Mouse (Mus musculus): ENCODE results near the gene Etl4. TPM values are rescaled to one million over a fixed set of nuclear protein-coding genes. Genes with fewer than 3 reads are reported as not detected.

The Etl4 gene
- total RNA-seq, 4 experiments from 2014 or later = 83.0 to 91.4 (median 88.6) TPM

DNA sequence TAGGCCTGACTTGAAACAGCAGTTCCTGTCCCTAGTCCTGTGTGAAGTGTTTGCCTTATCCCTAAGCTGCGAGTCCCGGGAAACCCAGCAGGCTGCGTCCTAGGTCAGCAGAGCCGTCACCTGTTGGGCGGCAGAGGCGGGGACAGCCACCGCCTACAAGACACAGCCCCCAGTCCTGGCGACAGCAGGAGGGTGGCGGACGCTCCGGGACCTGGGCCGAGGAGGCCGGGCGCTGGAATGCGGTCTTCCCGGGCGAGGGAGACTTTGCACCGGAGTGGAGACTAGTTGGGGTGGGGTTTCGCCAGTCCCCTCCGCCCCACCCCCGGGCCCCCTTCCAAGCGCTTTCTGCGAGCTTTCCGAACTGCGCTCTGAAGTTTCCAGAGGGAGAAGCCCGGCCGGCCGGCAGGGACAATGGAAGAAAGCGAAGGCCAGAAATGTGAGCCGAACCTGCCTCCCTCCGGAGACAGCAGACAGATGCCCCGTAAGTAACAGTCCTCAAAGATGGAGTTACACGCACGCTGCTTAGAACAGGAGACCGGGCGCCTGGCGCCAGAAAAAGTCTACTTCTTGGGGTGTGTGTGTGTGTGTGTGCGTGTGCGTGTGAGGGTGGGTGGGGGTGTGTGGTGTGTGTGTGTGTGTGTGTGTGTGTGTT, 610.0 kb downstream of the Etl4 start:
- no peak for DNase-seq (ENCODE audit: low spot score in 2 of 2)

DNA sequence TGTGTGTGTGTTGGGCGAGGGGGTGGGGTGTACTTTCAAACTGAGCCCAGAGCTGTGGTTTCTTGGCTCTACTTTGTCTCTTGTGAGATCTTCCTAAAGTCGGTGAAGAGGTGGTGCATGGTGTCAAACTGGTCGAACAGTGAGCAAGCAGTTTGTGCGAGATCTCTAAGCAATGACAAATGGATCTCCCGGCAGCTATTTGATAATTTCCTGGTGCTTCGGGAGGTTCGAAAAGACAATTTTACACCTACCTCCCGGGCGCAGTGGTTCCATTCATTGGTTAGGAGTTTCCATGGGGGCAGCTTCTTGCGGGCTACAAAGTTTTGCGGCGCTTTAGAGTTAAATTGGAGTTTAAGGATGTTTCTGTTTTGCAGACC, 610.5 kb downstream of the Etl4 start:
- no peak for DNase-seq (ENCODE audit: low spot score in 2 of 2)

DNA sequence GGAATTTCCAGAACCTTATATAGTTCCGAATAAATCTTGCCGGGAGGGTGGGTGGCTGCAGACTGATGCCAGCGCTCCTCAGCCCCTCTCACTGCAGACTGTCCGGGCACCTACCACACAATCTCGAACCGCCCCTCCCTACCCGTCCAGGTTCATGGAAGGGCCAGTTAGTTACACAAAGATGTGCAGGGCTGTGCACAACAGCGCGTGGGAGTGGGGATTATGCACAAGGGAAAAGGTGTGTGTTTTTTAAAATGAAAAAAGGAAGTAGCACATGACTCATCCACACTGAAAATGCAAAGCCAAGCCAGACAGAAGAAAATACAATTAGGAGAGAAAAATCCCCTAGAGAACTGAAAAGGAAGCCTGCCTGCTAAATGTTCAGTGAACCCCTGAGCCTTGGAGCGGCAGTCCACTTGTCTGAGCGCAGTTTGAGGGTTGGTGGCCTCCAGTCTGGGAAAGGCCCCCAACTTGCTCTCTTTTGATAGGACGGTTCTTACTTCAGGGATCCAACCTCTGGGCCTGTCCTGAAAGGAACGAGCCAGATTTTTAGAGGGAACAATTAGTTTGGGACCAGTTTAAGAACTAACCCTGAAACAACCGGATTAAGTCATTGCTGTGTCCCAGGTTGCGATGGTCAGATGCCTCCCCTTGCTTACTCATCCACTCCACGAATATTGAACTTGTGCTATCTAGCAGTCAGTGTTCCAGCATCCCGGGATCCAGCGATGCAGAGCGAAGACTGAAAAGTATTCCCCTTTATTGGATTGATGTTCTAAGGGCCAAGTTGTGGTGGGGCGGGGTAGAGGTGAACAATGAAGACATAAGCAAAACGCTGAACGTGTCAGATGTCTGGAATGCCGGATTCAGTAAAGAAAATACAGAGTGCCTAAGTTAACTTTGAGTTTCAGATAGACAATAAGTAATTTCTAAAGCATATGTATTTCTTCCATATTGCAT, 611.3 kb downstream of the Etl4 start:
- DNase-seq (ENCODE audit: low spot score in 2 of 2) = no peak

DNA sequence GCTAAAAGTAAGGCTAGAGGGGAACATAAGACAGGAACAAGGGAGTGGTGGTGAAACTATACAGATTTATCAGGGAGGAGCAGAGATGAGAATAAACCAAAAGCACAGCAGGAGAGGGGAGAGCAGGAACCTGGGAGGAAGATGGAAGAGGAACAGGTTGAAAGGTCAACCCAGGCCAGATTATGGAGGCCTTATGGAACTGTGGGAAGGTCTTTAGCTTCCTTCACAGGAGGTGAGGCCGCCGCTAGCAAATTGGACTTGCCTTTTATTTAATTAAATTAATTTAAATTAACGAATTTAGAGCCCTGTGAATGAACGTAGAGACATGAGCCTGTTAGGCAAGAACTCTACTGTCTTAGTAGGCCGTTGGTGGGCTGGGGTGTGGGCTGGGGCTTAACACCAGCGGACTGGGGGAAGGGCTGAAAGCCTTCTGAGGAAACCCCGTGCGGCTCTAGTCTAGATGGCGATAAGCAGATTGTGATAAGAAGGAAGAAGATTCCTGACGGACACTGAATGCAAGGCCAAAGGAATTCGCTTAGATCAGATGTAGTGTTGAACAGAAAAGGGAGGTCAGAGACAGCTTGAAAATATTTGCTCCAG, 612.2 kb downstream of the Etl4 start:
- no peak for DNase-seq (ENCODE audit: low spot score in 2 of 2)

DNA sequence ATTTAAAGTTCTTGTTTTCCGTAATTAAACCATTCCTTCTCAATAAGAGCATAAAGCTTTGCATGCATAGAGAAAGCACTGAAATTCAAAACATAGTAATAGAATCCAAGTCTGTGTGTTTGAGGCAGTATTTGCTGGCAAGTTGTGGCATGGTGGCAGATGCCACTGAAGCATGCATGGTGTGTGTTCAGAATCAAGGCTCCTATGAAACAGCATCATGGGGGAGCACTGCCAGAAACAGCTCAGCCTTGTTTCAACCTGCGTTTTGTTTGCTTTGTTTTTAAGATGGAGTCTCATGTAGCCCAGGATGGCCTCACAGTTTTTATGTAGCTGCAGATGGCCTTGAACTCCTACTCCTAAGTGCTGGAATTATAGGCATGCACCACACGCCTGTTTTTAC, 614.1 kb downstream of the Etl4 start:
- no peak for DNase-seq (ENCODE audit: low spot score in 2 of 2)

DNA sequence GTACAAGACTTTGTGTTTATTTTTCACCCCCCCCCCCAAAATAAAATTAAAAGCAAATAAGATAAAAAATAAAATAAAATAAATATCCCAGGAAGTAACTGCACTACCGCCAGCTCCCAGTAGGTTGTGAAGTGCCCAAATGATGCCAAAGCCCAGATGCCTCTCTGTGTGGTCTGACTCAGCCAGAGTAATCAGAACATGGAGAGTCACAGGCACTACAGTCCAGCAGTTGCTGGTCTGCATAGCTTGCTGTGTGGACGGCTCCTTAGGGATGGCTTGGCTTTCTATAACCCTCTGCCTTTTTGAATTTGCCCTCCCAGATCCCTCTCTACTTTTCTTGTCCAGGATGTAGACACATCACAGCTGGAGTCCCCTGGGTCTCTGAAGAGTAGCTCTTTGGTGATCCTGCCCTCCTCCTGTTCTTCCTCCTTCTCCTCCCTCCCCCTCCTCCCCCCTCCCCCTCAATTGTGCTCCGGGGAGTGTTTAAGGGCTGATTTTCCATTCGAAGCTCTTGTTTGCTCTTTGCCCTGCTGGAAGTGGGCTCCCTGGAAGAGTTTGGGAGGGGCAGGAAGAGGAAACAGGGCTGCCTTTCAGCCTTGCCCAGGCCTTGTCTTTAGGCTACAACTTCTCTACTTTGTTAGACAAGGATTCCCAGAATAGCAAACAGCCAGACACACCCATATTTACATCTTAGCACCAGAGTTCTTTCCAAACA, 616.5 kb downstream of the Etl4 start:
- no peak for DNase-seq (ENCODE audit: low spot score in 2 of 2)

DNA sequence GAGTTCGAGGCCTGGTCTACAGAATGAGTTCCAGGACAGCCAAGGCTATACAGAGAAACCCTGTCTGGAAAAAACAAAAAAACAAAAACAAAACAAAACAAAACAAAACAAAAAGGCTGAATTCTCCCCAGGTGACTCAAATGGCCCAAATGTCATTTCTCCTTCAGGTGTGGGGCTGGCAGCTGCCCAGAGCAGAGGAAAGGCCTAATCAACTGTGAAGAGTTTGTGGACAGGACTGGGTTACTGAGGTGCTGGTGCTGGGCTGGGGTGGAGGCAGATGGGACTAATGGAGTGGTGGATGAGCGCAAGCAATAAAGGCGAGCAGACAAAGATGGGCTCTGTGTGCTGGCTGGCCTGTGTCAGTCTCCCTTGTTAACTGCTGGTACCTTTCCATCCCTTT, 617.3 kb downstream of the Etl4 start:
- DNase-seq (ENCODE audit: low spot score in 2 of 2) = no peak

DNA sequence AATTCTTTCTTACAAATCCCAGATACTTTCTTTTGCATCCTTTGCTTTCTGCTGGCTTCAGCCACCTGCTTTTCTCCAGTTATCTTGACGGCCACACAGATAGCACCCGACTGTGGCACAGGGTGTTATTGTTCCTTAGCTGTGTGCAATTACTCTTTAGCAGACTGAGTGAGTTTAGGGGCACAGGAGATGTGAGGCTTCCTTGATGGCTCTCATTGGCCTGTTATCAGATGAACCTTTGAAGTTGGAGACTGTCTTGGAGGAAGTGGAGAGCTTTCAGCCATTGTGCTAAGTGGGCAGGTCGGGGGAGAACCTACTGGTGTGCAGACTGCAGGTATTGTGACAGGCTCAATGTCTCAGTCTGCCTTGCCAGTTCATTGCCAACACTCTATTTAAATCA, 623.0 kb downstream of the Etl4 start:
- no peak for DNase-seq (ENCODE audit: low spot score in 2 of 2)

DNA sequence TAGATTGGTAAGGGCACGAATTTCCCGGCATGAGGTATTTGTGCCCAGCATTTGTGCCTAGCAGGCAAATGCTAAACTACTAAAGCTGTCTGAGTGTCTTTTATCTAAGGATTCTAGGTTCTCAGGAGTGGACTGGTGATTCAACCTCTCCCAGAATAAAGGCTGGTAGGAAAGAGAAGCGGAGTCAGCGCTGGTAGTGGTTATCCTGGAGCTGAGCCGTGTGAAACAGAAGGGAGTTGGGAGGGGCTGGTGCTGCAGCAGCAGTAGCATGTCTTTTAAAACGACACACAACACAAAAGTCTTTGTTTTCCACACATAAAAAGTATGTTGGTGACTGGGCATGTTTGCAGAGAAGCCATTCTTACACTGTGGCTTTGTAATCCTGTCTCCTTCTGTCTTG, 628.2 kb downstream of the Etl4 start:
- DNase-seq (ENCODE audit: low spot score in 2 of 2) = no peak

DNA sequence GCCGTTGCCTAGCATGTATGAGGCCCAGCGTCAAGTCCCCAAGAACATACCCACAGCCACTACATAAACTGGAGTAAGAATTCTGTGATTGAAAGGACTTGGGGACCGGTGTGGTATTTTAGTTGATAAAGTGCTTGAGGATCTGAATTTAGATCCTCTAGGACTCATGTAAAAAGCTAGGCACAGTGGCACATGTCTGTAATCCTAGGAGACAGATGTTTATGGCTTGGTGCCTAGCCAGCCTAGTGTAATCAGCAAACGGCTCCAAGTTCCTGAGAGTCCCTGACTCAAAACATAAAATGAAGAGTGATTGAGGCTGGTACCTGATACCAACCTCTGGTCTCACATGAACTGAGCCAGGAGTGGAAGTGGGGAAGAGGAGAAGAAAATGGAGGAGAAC, 629.3 kb downstream of the Etl4 start:
- no peak for DNase-seq (ENCODE audit: low spot score in 2 of 2)

DNA sequence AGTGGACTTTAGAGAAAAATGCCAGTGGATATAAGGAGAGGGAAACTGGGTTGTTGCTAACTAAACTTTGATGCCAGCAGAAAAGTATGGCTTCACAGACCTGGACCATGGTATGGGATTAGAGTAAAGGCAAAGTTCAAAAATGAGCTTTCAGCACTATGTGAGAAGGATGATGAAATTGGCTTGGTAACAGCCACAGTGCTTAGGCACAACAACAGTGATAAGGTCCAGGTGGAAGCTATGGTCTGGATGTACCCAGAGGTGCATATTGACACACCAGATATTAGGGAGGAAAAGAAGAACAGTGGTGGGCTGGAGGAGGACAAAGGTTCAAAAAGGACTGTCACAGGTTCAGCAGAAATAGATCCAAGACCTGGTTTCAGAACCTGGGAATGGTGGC, 631.7 kb downstream of the Etl4 start:
- DNase-seq (ENCODE audit: low spot score in 2 of 2) = no peak

DNA sequence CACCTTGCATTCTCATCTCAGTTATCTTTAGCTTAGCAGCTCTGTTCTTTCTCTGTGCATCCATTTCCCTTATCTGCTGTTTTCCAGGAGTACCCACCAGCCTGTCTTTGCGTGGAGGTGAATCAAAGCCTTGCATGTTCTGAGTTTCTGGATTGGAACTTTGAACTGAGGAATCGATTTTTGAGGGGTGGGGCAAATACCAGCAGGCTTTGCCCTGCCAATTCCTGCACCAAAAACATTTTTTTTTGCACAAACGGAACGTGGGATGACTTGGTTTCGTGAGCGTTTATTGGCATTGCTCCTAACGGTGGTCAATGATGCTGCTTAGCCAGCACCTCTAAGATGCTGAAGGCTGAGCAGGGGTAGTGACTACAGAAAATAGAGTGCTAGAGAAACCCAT, 632.7 kb downstream of the Etl4 start:
- DNase-seq (ENCODE audit: low spot score in 2 of 2) = no peak

DNA sequence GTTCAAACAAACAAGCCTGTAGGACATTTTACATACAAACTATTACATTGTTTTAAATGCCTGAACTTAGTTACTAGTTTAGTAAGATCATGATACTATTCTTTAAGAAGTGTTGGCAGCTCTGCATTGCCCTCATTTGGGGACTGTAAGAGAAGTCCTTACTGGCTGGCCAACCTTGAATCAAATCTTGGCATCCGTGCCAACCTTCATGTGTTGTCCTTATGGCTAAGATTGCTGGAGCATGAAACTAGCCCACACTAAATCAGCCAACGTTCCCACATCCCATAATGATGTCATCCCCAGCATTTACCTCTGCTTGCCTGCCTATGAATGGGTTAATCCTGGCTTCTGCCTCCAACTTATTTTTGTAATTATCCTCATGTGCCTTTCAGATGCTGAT, 636.0 kb downstream of the Etl4 start:
- DNase-seq (ENCODE audit: low spot score in 2 of 2) = no peak

DNA sequence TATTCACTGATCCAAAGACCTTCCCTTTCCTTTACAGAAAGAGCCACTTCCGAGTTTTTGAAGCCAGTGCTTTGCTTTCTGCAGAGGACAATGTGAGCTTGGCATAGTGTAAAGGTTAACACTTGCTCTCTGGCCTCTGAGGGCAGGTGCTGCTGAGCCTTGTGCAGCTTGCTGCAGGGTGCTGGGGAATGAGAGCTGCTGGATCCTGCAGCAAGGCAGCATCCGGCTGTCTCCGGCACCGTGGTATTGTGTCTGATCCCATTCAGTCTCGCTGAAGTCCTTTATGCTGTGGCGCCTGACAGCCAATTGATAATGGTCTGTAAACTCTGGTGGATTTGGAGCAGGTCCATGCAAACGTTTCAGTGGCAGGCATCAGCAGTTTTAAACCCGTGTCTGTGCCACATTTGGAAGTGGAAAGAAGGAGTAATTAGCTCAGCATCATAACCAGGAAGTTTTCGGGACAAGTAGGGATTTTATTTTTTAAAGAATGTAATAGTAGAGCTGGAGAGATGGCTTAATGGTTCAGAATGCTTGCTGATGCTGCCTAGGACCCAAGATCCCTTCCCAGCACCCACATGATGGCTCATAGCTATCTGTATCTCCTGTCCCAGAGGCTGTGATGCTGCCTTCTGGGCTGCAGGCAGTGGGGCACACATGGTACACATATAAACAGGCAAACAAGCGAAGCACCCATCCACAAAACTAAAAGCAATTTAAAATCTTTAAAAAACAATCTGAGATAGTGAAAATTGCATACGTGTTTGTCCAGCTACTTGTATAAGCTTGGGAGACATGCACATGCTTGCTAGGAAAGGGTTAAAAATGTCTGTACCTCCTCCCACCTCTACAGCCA, 637.1 kb downstream of the Etl4 start:
- no peak for DNase-seq (ENCODE audit: low spot score in 2 of 2)

DNA sequence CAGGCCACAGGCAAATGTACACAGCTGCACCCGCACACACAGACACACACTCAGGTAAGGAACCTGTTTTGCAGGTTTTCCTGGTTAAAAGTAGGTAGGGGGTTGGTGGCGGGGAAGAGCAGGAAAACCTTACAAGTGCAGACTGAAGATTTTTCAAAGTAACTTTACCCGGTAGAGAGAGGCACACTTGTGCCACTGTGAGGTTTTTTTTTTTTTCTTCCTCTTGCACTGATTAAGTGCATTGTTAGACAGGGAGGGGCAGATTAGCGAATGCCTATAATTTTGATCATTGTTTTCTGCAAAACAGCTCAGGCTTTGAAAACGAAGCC, 637.7 kb downstream of the Etl4 start:
- no peak for DNase-seq (ENCODE audit: low spot score in 2 of 2)

DNA sequence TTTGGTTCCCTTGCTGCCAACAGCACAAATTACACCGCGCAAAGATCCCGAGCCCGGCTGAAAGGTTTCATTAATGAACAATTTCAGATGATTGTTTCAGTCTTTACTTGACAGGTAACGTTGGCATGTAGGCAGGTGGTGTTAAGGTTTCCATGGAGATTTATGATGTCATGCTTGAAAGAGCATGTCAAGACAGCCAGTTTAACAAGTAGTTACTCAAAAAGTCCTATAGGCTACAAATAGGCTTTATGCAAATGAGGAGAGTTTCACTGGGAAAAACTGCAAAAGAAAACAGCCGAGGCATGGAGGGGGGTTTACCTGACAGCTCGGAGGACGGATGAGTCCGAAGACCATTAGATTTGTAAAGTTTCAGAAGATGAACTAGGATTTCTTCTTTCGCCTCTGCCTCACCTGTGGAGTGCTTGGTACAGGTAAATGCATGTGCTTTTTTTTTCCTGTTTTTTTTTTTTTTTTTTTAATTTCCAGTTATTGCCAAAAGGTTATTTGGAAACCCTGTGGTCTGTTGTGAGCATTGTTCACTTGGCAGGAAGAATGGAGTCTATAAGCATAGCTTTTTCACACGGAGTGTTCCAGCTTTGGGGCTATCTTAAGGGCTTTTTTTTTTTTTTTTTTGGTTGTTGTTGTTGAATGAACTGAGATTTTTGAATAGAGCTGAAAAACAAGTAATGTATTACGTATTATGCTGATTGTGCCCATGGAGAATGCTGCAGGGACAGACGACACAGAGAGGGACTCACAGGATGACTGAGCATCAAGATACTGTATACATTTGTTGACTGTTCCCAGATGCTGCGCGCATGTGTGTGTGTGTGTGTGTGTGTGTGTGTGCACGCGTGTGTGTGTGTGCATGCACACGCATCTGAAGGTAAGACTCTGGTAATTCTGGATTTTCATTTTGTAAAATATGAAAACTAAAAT, 638.4 kb downstream of the Etl4 start:
- DNase-seq (ENCODE audit: low spot score in 2 of 2) = no peak

DNA sequence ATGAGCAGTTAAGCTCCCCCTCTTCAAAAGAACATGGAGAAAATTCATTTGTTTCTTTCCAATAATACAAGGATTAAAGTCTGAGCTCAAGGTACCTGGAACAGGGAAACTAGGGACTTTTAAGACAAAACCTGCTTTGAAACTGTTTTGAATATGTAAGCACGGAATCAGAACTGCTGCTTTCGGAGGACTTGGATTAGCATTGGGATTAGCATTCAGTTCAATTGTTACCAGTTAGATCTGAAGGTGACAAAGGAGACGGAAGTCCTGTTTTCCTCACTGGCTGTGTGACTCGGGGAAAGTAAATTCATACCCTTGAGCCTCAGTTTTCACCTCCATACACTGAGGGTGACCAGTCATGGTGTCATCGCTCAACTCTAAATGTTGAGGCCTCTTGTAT, 639.5 kb downstream of the Etl4 start:
- no peak for DNase-seq (ENCODE audit: low spot score in 2 of 2)

DNA sequence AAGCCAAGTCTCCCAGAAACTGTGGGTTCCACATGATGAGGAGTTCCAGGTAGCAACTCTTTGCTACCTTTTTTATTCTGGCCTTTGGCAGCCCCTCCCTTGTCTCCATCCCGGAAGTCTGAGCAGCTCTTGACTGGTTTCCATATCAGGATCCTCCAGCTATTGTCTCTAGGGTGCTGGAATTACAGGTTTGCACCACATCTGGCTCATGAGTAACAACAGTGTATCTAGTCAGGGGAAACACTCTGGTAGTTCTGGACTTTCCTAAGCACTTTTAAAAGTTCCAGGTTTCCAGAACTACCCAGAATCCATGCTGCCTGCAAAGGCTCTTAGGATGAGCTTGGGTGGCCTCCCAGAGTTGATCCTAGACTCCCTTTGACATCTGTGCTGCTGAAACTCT, 640.4 kb downstream of the Etl4 start:
- no peak for DNase-seq (ENCODE audit: low spot score in 2 of 2)

DNA sequence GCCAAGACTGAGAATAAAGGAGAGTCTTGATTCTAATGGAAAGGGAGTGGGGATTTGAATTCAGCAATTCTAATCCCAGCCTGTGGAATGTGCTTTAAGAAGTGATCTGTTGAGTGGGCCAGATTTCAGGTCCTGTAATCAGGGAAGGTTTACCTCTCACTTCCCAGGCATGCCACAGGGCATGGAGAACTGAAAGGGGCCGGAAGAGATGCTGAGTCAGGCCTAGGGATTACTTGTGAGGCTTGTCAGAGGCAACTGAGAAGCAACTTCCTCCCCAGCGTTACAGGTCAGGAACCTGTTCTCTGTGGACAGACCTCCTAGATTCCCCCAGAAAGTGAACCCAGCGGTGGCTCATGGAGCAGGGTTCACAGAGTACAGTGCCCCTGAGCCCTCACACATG, 646.1 kb downstream of the Etl4 start:
- DNase-seq (ENCODE audit: low spot score in 2 of 2) = no peak

DNA sequence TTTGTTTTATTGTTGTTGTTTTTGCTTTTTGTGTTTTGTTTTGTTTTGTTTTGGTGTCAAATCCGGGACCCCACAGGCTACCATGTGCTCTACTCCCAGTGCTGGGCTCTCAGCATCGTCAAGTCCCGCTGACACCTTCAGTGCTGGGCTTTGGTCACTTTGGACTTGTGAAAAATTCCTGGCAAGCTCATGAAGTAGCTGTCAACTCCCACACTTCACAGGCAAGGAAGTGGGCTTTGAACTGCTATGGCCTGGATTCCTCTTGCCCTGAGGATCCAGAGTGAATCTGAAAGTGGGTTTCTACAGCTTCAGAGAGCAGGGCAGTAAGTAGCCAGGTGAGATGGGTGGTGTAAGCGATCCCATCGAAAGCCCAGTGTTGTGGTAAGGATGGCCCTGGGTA, 649.5 kb downstream of the Etl4 start:
- no peak for DNase-seq (ENCODE audit: low spot score in 2 of 2)

Measured in layer of hippocampus, adult 8-10 months (tissue).